Mouse (Mus musculus) left cerebral cortex, postnatal 4 days (tissue): ENCODE measurements around the gene I830077J02Rik. TPM values are rescaled to one million over a fixed set of nuclear protein-coding genes. Genes with fewer than 3 reads are reported as not detected.
"Not testable (repeated sequence)": the region's sequence is repeated elsewhere in the genome, so short reads cannot be mapped to it uniquely, and the experiment has no call there.

Experiments
- DNase-seq: peaks from one replicate; pipeline ENCODE4 v3.0.0-alpha.2; 2022
- intact Hi-C: fragments of 180-260 bp; cut with DNase I; formaldehyde crosslinking; loops from one replicate; pipeline ENCODE4 v1.15.1; 2025
- total RNA-seq, 2 experiments: library from RNA; stranded (reverse); gene quantifications; 2 replicates each; pipeline ENCODE4 v1.2.3; 2021

Gene I830077J02Rik
- total RNA-seq, 2 experiments from 2014 or later: 0.56 to 0.64 TPM

- intact Hi-C loops, DNase-seq: not testable (repeated sequence)
Measured at GRCm38 (mm10) chr3:105920743-105921142, 11.7 kb downstream of the I830077J02Rik start.

GRCm38 (mm10) chr3:105918355-105918745, 14.1 kb downstream of the I830077J02Rik start:
- no peak for DNase-seq
- intact Hi-C loops: no loop called here

GRCm38 (mm10) chr3:105917656-105918354, 14.7 kb downstream of the I830077J02Rik start:
- no peak for DNase-seq
- intact Hi-C loops: no loop called here

GRCm38 (mm10) chr3:105916455-105916854, 16.0 kb downstream of the I830077J02Rik start:
- intact Hi-C loops, DNase-seq: not testable (repeated sequence)

GRCm38 (mm10) chr3:105915281-105915680, 17.2 kb downstream of the I830077J02Rik start:
- no peak for DNase-seq
- intact Hi-C loops: no loop called here

- intact Hi-C loops: no loop called here
- DNase-seq: no peak
Measured at GRCm38 (mm10) chr3:105913839-105914681, 18.4 kb downstream of the I830077J02Rik start.

- intact Hi-C loops: no loop called here
- no peak for DNase-seq
Measured at GRCm38 (mm10) chr3:105912097-105912880, 20.2 kb downstream of the I830077J02Rik start.

GRCm38 (mm10) chr3:105910519-105911190, 21.8 kb downstream of the I830077J02Rik start:
- intact Hi-C loops: no loop called here

GRCm38 (mm10) chr3:105908976-105909375, 23.5 kb downstream of the I830077J02Rik start:
- intact Hi-C loops: no loop called here
- no peak for DNase-seq

More at GRCm38 (mm10) chr3:105910519-105911190, 21.8 kb downstream of the I830077J02Rik start:
- no peak for DNase-seq

GRCm38 (mm10) chr3:105907956-105908655, 24.4 kb downstream of the I830077J02Rik start:
- intact Hi-C loops: no loop called here
- no peak for DNase-seq

GRCm38 (mm10) chr3:105904721-105905120, 27.7 kb downstream of the I830077J02Rik start:
- intact Hi-C loops: loop anchor here (5.0 kb wide), 1 partner anchor 232 kb away; no protein-coding TSS in a partner anchor
- DNase-seq: no peak

- intact Hi-C loops: loop anchor here (5.0 kb wide), 1 partner anchor 232 kb away; no protein-coding TSS in a partner anchor
- DNase-seq: no peak
Measured at GRCm38 (mm10) chr3:105904213-105904612, 28.3 kb downstream of the I830077J02Rik start.

GRCm38 (mm10) chr3:105901468-105901867, 31.0 kb downstream of the I830077J02Rik start:
- intact Hi-C loops: loop anchor here (5.0 kb wide), 1 partner anchor 229 kb away; no protein-coding TSS in a partner anchor
- no peak for DNase-seq

GRCm38 (mm10) chr3:105900716-105901115, 31.7 kb downstream of the I830077J02Rik start:
- intact Hi-C loops: loop anchor here (5.0 kb wide), 1 partner anchor 228 kb away; no protein-coding TSS in a partner anchor
- no peak for DNase-seq

GRCm38 (mm10) chr3:105900266-105900665, 32.2 kb downstream of the I830077J02Rik start:
- intact Hi-C loops: loop anchor here (5.0 kb wide), 1 partner anchor 228 kb away; no protein-coding TSS in a partner anchor
- DNase-seq: no peak

- intact Hi-C loops: loop anchor here (5.0 kb wide), 2 partner anchors 212 to 227 kb away; partner anchors contain the start of gene Ddx20
Measured at GRCm38 (mm10) chr3:105899394-105900147, 32.9 kb downstream of the I830077J02Rik start.

GRCm38 (mm10) chr3:105898861-105899260, 33.6 kb downstream of the I830077J02Rik start:
- no peak for DNase-seq
- intact Hi-C loops: loop anchor here (5.0 kb wide), 1 partner anchor 212 kb away; the partner anchor contains the start of gene Ddx20

More at GRCm38 (mm10) chr3:105899394-105900147, 32.9 kb downstream of the I830077J02Rik start:
- peak; percentile 82 for DNase-seq

GRCm38 (mm10) chr3:105898325-105898724, 34.1 kb downstream of the I830077J02Rik start:
- intact Hi-C loops: loop anchor here (5.0 kb wide), 1 partner anchor 211 kb away; the partner anchor contains the start of gene Ddx20
- DNase-seq: no peak
